Mouse (Mus musculus) embryonic fibroblast, embryonic 13.5 days (primary cell): ENCODE results near the gene Dusp5.

Experiments
- CTCF ChIP-seq: IDR thresholded peaks from 2 replicates; pipeline ENCODE4 v1.5.1; 2011; ENCODE audit warnings: mild to moderate bottlenecking, control low read depth, low read length, moderate library complexity, borderline replicate concordance; ENCODE audit not compliant: insufficient read depth
- POLR2A ChIP-seq: IDR thresholded peaks from 2 replicates; pipeline ENCODE4 v1.6.1; 2011; ENCODE audit warnings: low read depth, mild to moderate bottlenecking, control low read depth, low read length, moderate library complexity

DNA sequence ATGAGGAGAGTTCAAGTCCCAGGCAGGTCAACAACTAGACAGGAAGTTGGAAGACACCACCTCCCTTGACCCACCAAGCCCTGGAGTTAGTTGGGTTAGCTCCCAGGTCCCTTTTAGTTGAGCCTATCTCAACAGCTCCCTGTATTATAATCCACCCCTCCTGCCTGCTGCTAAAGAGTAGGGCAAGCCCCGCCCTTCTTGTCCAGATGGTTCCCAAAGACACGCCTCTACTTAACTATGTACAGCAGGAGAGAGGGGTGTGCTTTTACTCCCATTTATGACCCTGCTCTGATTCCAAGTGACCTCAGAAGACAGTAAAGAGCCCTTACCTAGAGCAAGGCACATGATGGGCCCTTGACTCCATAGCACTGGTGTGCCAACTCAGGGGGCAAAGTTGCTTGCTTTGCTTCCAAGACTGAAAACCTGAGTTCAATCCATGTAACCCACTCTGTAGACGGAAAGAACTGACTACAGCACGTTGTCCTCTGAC, 29.4 kb upstream of the Dusp5 start:
- TF ChIP-seq CTCF (no peak), POLR2A (no peak)
